Mouse (Mus musculus): ENCODE measurements at regions not wholly inside any gene's neighbourhood (a gene's known extent, or its start where the extent isn't known, plus 50 kb on each side); places are given as distances from the start of the nearest gene placed in this dataset.

GRCm38 (mm10) chr12:25816248-25816647, 598.8 kb downstream of the Rnf144a start:
- no peak overlapping the region for H3K9ac ChIP-seq (ENCODE audit: low read length)
- no peak overlapping the region for H3K4me3 ChIP-seq (ENCODE audit: low read depth, low read length)
- TF ChIP-seq CTCF (IDR thresholded peaks at IDR 0.05; ENCODE audit: low read depth) (no peak), EP300 (optimal IDR thresholded peaks at IDR 0.05) (no peak)
- 28% methylated on average over 2 of the region's 2 CpGs for WGBS
- H3K9me3 ChIP-seq (ENCODE audit: control insufficient read depth, low read length) = no peaks in the 10 kb centered on the region
- no peak for ATAC-seq (ENCODE audit: low FRiP score, low TSS enrichment)
- H3K36me3 ChIP-seq (ENCODE audit: control insufficient read depth, insufficient read depth, low read length) = no peaks in the 10 kb centered on the region
- no peak overlapping the region for H3K27ac ChIP-seq (replicated peaks)
- no peak overlapping the region for H3K4me2 ChIP-seq (replicated peaks; ENCODE audit: low read depth)
- DNase-seq (ENCODE audit: low spot score) = no peak
- no peaks in the 10 kb centered on the region for H3K27me3 ChIP-seq (ENCODE audit: control insufficient read depth, insufficient read depth, low read length)
- H3K4me1 ChIP-seq (replicated peaks; ENCODE audit: control insufficient read depth, insufficient read depth) = no peaks in the 10 kb centered on the region

- H3K27ac ChIP-seq (replicated peaks) = no peak overlapping the region; the same call in 1 of the 2 replicates
- no peaks in the 10 kb centered on the region for H3K36me3 ChIP-seq (ENCODE audit: control insufficient read depth, insufficient read depth, low read length)
- H3K4me1 ChIP-seq (replicated peaks; ENCODE audit: control insufficient read depth, insufficient read depth) = no peaks in the 10 kb centered on the region
- H3K4me3 ChIP-seq (ENCODE audit: low read depth, low read length) = no peak overlapping the region
- whole genome bisulfite sequencing = 11% methylated on average over 2 of the region's 2 CpGs
- TF ChIP-seq CTCF (IDR thresholded peaks at IDR 0.05; ENCODE audit: low read depth) (no peak), EP300 (optimal IDR thresholded peaks at IDR 0.05) (no peak)
- no peaks in the 10 kb centered on the region for H3K9me3 ChIP-seq (ENCODE audit: control insufficient read depth, low read length)
- no peaks in the 10 kb centered on the region for H3K27me3 ChIP-seq (ENCODE audit: control insufficient read depth, insufficient read depth, low read length)
- H3K9ac ChIP-seq (ENCODE audit: low read length) = no peak overlapping the region
- no peak overlapping the region for H3K4me2 ChIP-seq (replicated peaks; ENCODE audit: low read depth)
- no peak for DNase-seq (ENCODE audit: low spot score)
- ATAC-seq (ENCODE audit: low FRiP score, low TSS enrichment) = no peak
Observed at GRCm38 (mm10) chr12:25795092-25795491, 620.0 kb downstream of the Rnf144a start.

GRCm38 (mm10) chr12:25794571-25794970, 620.5 kb downstream of the Rnf144a start:
- ATAC-seq (ENCODE audit: low FRiP score, low TSS enrichment) (no peak), DNase-seq (ENCODE audit: low spot score) (no peak)
- Histone ChIP-seq H3K27ac (replicated peaks) (peak overlapping the region; percentile 61; the same call in 1 of the 2 replicates), H3K4me3 (ENCODE audit: low read depth, low read length) (no peak overlapping the region), H3K27me3 (ENCODE audit: control insufficient read depth, insufficient read depth, low read length) (no peaks in the 10 kb centered on the region), H3K4me1 (replicated peaks; ENCODE audit: control insufficient read depth, insufficient read depth) (no peaks in the 10 kb centered on the region), H3K36me3 (ENCODE audit: control insufficient read depth, insufficient read depth, low read length) (no peaks in the 10 kb centered on the region), H3K9ac (ENCODE audit: low read length) (no peak overlapping the region), H3K9me3 (ENCODE audit: control insufficient read depth, low read length) (no peaks in the 10 kb centered on the region), H3K4me2 (replicated peaks; ENCODE audit: low read depth) (no peak overlapping the region)
- WGBS = 30% methylated on average over 2 of the region's 2 CpGs
- no peak for TF ChIP-seq CTCF (IDR thresholded peaks at IDR 0.05; ENCODE audit: low read depth)
- TF ChIP-seq EP300 (optimal IDR thresholded peaks at IDR 0.05) = no peak

DNA sequence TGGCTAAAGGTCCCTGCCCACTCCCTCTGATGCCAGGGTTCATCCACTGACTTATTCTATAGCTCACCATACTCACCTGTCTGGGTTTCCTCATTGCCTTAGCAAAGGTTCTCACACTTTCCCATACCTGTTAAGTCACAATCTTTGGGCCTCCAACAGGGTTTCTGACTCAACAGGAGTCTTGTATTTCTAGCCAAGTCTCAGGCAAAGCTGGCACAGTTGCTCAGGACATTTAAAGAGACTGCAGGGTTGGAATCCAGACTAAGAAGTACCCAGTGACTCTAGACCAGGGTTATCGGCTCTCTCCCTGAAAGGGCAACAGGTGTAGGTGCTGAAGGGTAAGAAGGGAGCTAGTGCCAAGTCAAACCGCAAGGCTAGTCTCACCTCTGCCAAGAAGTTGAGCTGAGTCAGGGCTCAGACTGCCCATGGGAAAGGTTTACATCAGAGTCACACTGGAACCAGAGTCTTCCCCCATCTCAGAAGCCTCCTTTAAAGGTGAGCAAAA, 622.4 kb downstream of the Rnf144a start:
- Histone ChIP-seq H3K9ac (ENCODE audit: low read length) (no peak overlapping the region), H3K27ac (replicated peaks) (no peak overlapping the region), H3K4me1 (replicated peaks; ENCODE audit: control insufficient read depth, insufficient read depth) (no peaks in the 10 kb centered on the region), H3K4me3 (ENCODE audit: low read depth, low read length) (no peak overlapping the region), H3K9me3 (ENCODE audit: control insufficient read depth, low read length) (no peaks in the 10 kb centered on the region), H3K27me3 (ENCODE audit: control insufficient read depth, insufficient read depth, low read length) (no peaks in the 10 kb centered on the region), H3K4me2 (replicated peaks; ENCODE audit: low read depth) (no peak overlapping the region), H3K36me3 (ENCODE audit: control insufficient read depth, insufficient read depth, low read length) (no peaks in the 10 kb centered on the region)
- TF ChIP-seq CTCF (IDR thresholded peaks at IDR 0.05; ENCODE audit: low read depth) (no peak), EP300 (optimal IDR thresholded peaks at IDR 0.05) (no peak)
- DNase-seq (ENCODE audit: low spot score) = no peak
- ATAC-seq (ENCODE audit: low FRiP score, low TSS enrichment) = no peak
- 82% methylated on average over 2 of the region's 2 CpGs for WGBS

GRCm38 (mm10) chr12:25790956-25791355, 624.1 kb downstream of the Rnf144a start:
- peak; percentile 30; the same call in 1 of the 2 replicates for TF ChIP-seq CTCF (IDR thresholded peaks at IDR 0.05; ENCODE audit: low read depth)
- TF ChIP-seq EP300 (optimal IDR thresholded peaks at IDR 0.05) = peak; percentile 82
- 56% methylated on average over 4 of the region's 4 CpGs for WGBS
- Histone ChIP-seq H3K4me2 (replicated peaks; ENCODE audit: low read depth) (no peak overlapping the region), H3K9me3 (ENCODE audit: control insufficient read depth, low read length) (no peaks in the 10 kb centered on the region), H3K27ac (replicated peaks) (no peak overlapping the region), H3K9ac (ENCODE audit: low read length) (no peak overlapping the region), H3K4me1 (replicated peaks; ENCODE audit: control insufficient read depth, insufficient read depth) (no peaks in the 10 kb centered on the region), H3K4me3 (ENCODE audit: low read depth, low read length) (no peak overlapping the region), H3K27me3 (ENCODE audit: control insufficient read depth, insufficient read depth, low read length) (no peaks in the 10 kb centered on the region), H3K36me3 (ENCODE audit: control insufficient read depth, insufficient read depth, low read length) (no peaks in the 10 kb centered on the region)
- DNase-seq (ENCODE audit: low spot score) (no peak), ATAC-seq (ENCODE audit: low FRiP score, low TSS enrichment) (peak; percentile 77)

DNA sequence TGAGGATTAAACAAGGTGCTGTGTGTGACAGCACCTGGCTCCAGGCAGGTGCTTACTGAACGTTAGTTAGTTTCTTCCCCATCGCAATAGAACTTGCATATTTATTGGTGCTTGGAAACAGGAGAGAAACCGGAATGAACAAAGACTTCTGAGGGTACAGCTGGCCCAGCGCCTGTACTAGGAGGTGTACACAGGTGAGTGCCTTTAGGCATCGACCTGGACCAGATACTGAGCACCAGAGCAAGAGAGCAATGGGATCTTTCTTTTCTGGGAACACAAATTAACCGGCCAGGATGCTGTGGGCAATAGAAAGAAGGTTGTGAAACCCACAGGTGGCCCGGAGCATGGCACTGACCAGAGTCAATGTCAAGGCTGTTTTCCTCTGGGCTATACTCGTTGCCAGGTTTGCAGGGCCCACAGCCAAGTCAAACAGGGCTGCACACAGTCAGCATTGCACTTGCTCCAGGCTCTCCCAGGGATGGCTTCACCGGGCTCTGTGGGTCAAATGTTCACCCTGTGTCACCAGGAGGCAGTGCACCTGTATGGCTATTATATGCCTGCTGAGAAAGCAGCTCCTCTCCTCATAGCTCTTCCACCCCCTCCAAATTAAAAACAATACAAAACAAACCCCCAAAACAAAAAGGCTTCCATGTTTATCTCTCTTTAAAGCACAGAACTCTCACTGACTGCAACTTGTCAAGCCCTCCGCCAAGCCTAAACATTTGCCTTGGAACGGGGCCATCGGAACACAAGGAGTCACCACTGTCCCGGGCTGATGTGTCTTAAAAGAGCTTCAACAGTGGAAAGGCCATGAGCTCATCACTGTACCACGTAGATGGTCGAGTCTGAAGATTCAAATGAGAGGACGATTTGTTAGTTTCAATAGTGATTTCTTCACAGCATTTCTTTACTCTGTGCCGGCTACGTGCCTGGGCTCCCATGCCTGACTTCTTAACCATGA, 629.1 kb downstream of the Rnf144a start:
- Histone ChIP-seq H3K27ac (replicated peaks) (no peak overlapping the region), H3K9me3 (ENCODE audit: control insufficient read depth, low read length) (no peaks in the 10 kb centered on the region), H3K4me2 (replicated peaks; ENCODE audit: low read depth) (no peak overlapping the region), H3K9ac (ENCODE audit: low read length) (no peak overlapping the region), H3K27me3 (ENCODE audit: control insufficient read depth, insufficient read depth, low read length) (no peaks in the 10 kb centered on the region), H3K4me3 (ENCODE audit: low read depth, low read length) (no peak overlapping the region), H3K4me1 (replicated peaks; ENCODE audit: control insufficient read depth, insufficient read depth) (no peaks in the 10 kb centered on the region), H3K36me3 (ENCODE audit: control insufficient read depth, insufficient read depth, low read length) (no peaks in the 10 kb centered on the region)
- 46% methylated on average over 18 of the region's 18 CpGs for WGBS
- no peak for ATAC-seq (ENCODE audit: low FRiP score, low TSS enrichment)
- DNase-seq (ENCODE audit: low spot score) = peak; percentile 28
- TF ChIP-seq EP300 (optimal IDR thresholded peaks at IDR 0.05) (no peak), CTCF (IDR thresholded peaks at IDR 0.05; ENCODE audit: low read depth) (no peak)

All from stomach, postnatal 0 days (tissue).